Mouse (Mus musculus): ENCODE results near the gene Tmem132c. TPM values are rescaled to one million over a fixed set of nuclear protein-coding genes. Genes with fewer than 3 reads are reported as not detected.

The Tmem132c gene
- polyA plus RNA-seq (2015; fragmentation: Nextera tagmentation; extraction: Ambion mirVana), result 0.93 and 1.7 TPM in 2 replicates

GRCm38 (mm10) chr5:127241136-127241924 is at the start of gene Tmem132c:
Gene Tmem132c, plus strand, starts transcription at chr5:127241808.
- peak; percentile 81 for ATAC-seq (replicated peaks; ENCODE audit: extremely low read depth, insufficient read depth, low FRiP score)
- 1% methylated on average over 57 of the region's 58 CpGs for WGBS
- Histone ChIP-seq H3K27me3 (ENCODE audit: control insufficient read depth, insufficient read depth, low read length) (peaks cover 61% of the 10 kb centered on the region), H3K4me1 (ENCODE audit: control insufficient read depth, insufficient read depth, low read length) (peaks cover 4% of the 10 kb centered on the region; the same call in 1 of the 2 replicates), H3K27ac (ENCODE audit: low read length) (no peak within 1 kb of the TSS), H3K4me2 (ENCODE audit: low read depth, low read length) (peak within 1 kb of the TSS; percentile 79), H3K36me3 (ENCODE audit: control insufficient read depth, insufficient read depth) (no peaks in the 10 kb centered on the region), H3K9ac (ENCODE audit: low read length) (0 out of 2 replicates have a peak within 1 kb of the TSS, but pooled peaks have one; percentile 17), H3K4me3 (ENCODE audit: low read length) (peak within 1 kb of the TSS; percentile 61), H3K9me3 (replicated peaks; ENCODE audit: control insufficient read depth, low read length) (peaks cover 2% of the 10 kb centered on the region; the same call in 1 of the 2 replicates)

GRCm38 (mm10) chr5:127191881-127192280 is 49.7 kb upstream of the Tmem132c start:
- H3K9ac ChIP-seq (ENCODE audit: low read length), result no peak overlapping the region
- WGBS, result 22% methylated on average over 5 of the region's 5 CpGs
- no peaks in the 10 kb centered on the region for H3K4me1 ChIP-seq (ENCODE audit: control insufficient read depth, insufficient read depth, low read length)
- no peak overlapping the region for H3K27ac ChIP-seq (ENCODE audit: low read length)
- H3K9me3 ChIP-seq (replicated peaks; ENCODE audit: control insufficient read depth, low read length), result peaks cover 12% of the 10 kb centered on the region
- H3K4me3 ChIP-seq (ENCODE audit: low read length), result no peak overlapping the region
- H3K4me2 ChIP-seq (ENCODE audit: low read depth, low read length), result no peak overlapping the region
- no peaks in the 10 kb centered on the region for H3K27me3 ChIP-seq (ENCODE audit: control insufficient read depth, insufficient read depth, low read length)
- no peaks in the 10 kb centered on the region for H3K36me3 ChIP-seq (ENCODE audit: control insufficient read depth, insufficient read depth)
- ATAC-seq (replicated peaks; ENCODE audit: extremely low read depth, insufficient read depth, low FRiP score), result no peak

GRCm38 (mm10) chr5:127198850-127199249 is 42.8 kb upstream of the Tmem132c start:
- H3K9me3 ChIP-seq (replicated peaks; ENCODE audit: control insufficient read depth, low read length), result no peaks in the 10 kb centered on the region
- H3K4me2 ChIP-seq (ENCODE audit: low read depth, low read length), result no peak overlapping the region
- no peak overlapping the region for H3K27ac ChIP-seq (ENCODE audit: low read length)
- no peak overlapping the region for H3K9ac ChIP-seq (ENCODE audit: low read length)
- H3K27me3 ChIP-seq (ENCODE audit: control insufficient read depth, insufficient read depth, low read length), result no peaks in the 10 kb centered on the region
- H3K4me1 ChIP-seq (ENCODE audit: control insufficient read depth, insufficient read depth, low read length), result no peaks in the 10 kb centered on the region
- no peaks in the 10 kb centered on the region for H3K36me3 ChIP-seq (ENCODE audit: control insufficient read depth, insufficient read depth)
- WGBS, result 46% methylated on average over 4 of the region's 4 CpGs
- H3K4me3 ChIP-seq (ENCODE audit: low read length), result no peak overlapping the region
- no peak for ATAC-seq (replicated peaks; ENCODE audit: extremely low read depth, insufficient read depth, low FRiP score)

- ATAC-seq (replicated peaks; ENCODE audit: extremely low read depth, insufficient read depth, low FRiP score), result no peak
- Histone ChIP-seq H3K27ac (ENCODE audit: low read length) (no peak overlapping the region), H3K36me3 (ENCODE audit: control insufficient read depth, insufficient read depth) (no peaks in the 10 kb centered on the region), H3K4me1 (ENCODE audit: control insufficient read depth, insufficient read depth, low read length) (no peaks in the 10 kb centered on the region), H3K9me3 (replicated peaks; ENCODE audit: control insufficient read depth, low read length) (0 out of 2 replicates have a peak, but pooled peaks cover 2% of the 10 kb centered on the region), H3K27me3 (ENCODE audit: control insufficient read depth, insufficient read depth, low read length) (no peaks in the 10 kb centered on the region), H3K4me2 (ENCODE audit: low read depth, low read length) (no peak overlapping the region), H3K4me3 (ENCODE audit: low read length) (no peak overlapping the region), H3K9ac (ENCODE audit: low read length) (no peak overlapping the region)
- WGBS, result 77% methylated on average over 8 of the region's 8 CpGs
Measured at GRCm38 (mm10) chr5:127204881-127205280, 36.7 kb upstream of the Tmem132c start.

- Histone ChIP-seq H3K4me1 (ENCODE audit: control insufficient read depth, insufficient read depth, low read length) (no peaks in the 10 kb centered on the region), H3K27ac (ENCODE audit: low read length) (no peak overlapping the region), H3K9ac (ENCODE audit: low read length) (no peak overlapping the region), H3K9me3 (replicated peaks; ENCODE audit: control insufficient read depth, low read length) (peaks cover 16% of the 10 kb centered on the region), H3K4me3 (ENCODE audit: low read length) (no peak overlapping the region), H3K4me2 (ENCODE audit: low read depth, low read length) (no peak overlapping the region), H3K27me3 (ENCODE audit: control insufficient read depth, insufficient read depth, low read length) (no peaks in the 10 kb centered on the region), H3K36me3 (ENCODE audit: control insufficient read depth, insufficient read depth) (no peaks in the 10 kb centered on the region)
- ATAC-seq (replicated peaks; ENCODE audit: extremely low read depth, insufficient read depth, low FRiP score), result no peak
- WGBS, result 50% methylated on average over 3 of the region's 3 CpGs
Measured at GRCm38 (mm10) chr5:127216389-127216788, 25.2 kb upstream of the Tmem132c start.

- no peak overlapping the region for H3K9ac ChIP-seq (ENCODE audit: low read length)
- no peaks in the 10 kb centered on the region for H3K4me1 ChIP-seq (ENCODE audit: control insufficient read depth, insufficient read depth, low read length)
- no peak overlapping the region for H3K4me3 ChIP-seq (ENCODE audit: low read length)
- no peaks in the 10 kb centered on the region for H3K27me3 ChIP-seq (ENCODE audit: control insufficient read depth, insufficient read depth, low read length)
- no peak overlapping the region for H3K27ac ChIP-seq (ENCODE audit: low read length)
- no peaks in the 10 kb centered on the region for H3K36me3 ChIP-seq (ENCODE audit: control insufficient read depth, insufficient read depth)
- ATAC-seq (replicated peaks; ENCODE audit: extremely low read depth, insufficient read depth, low FRiP score), result no peak
- 52% methylated on average over 6 of the region's 6 CpGs for WGBS
- no peak overlapping the region for H3K4me2 ChIP-seq (ENCODE audit: low read depth, low read length)
- H3K9me3 ChIP-seq (replicated peaks; ENCODE audit: control insufficient read depth, low read length), result peaks cover 16% of the 10 kb centered on the region
Measured at GRCm38 (mm10) chr5:127217725-127218124, 23.9 kb upstream of the Tmem132c start.

GRCm38 (mm10) chr5:127227929-127228595 is 13.5 kb upstream of the Tmem132c start:
- peaks cover 5% of the 10 kb centered on the region; the same call in 1 of the 2 replicates for H3K9me3 ChIP-seq (replicated peaks; ENCODE audit: control insufficient read depth, low read length)
- H3K4me1 ChIP-seq (ENCODE audit: control insufficient read depth, insufficient read depth, low read length), result no peaks in the 10 kb centered on the region
- H3K27ac ChIP-seq (ENCODE audit: low read length), result no peak overlapping the region
- H3K27me3 ChIP-seq (ENCODE audit: control insufficient read depth, insufficient read depth, low read length), result peaks cover 4% of the 10 kb centered on the region; the same call in 1 of the 2 replicates
- no peak overlapping the region for H3K9ac ChIP-seq (ENCODE audit: low read length)
- ATAC-seq (replicated peaks; ENCODE audit: extremely low read depth, insufficient read depth, low FRiP score), result no peak
- WGBS, result 4% methylated on average over 14 of the region's 14 CpGs
- peak overlapping the region; percentile 6 for H3K4me2 ChIP-seq (ENCODE audit: low read depth, low read length)
- no peaks in the 10 kb centered on the region for H3K36me3 ChIP-seq (ENCODE audit: control insufficient read depth, insufficient read depth)
- H3K4me3 ChIP-seq (ENCODE audit: low read length), result no peak overlapping the region

GRCm38 (mm10) chr5:127234715-127235114 is 6.9 kb upstream of the Tmem132c start:
- no peak overlapping the region for H3K27ac ChIP-seq (ENCODE audit: low read length)
- WGBS, result 6% methylated on average over 7 of the region's 7 CpGs
- no peak overlapping the region for H3K9ac ChIP-seq (ENCODE audit: low read length)
- no peaks in the 10 kb centered on the region for H3K36me3 ChIP-seq (ENCODE audit: control insufficient read depth, insufficient read depth)
- no peaks in the 10 kb centered on the region for H3K4me1 ChIP-seq (ENCODE audit: control insufficient read depth, insufficient read depth, low read length)
- H3K9me3 ChIP-seq (replicated peaks; ENCODE audit: control insufficient read depth, low read length), result peaks cover 2% of the 10 kb centered on the region; the same call in 1 of the 2 replicates
- H3K4me2 ChIP-seq (ENCODE audit: low read depth, low read length), result no peak overlapping the region
- H3K27me3 ChIP-seq (ENCODE audit: control insufficient read depth, insufficient read depth, low read length), result peaks cover 13% of the 10 kb centered on the region
- no peak for ATAC-seq (replicated peaks; ENCODE audit: extremely low read depth, insufficient read depth, low FRiP score)
- H3K4me3 ChIP-seq (ENCODE audit: low read length), result no peak overlapping the region

- H3K27me3 ChIP-seq (ENCODE audit: control insufficient read depth, insufficient read depth, low read length), result peaks cover 18% of the 10 kb centered on the region
- H3K4me3 ChIP-seq (ENCODE audit: low read length), result no peak overlapping the region
- H3K36me3 ChIP-seq (ENCODE audit: control insufficient read depth, insufficient read depth), result no peaks in the 10 kb centered on the region
- no peak overlapping the region for H3K27ac ChIP-seq (ENCODE audit: low read length)
- H3K4me1 ChIP-seq (ENCODE audit: control insufficient read depth, insufficient read depth, low read length), result no peaks in the 10 kb centered on the region
- no peak overlapping the region for H3K9ac ChIP-seq (ENCODE audit: low read length)
- 5% methylated on average over 11 of the region's 11 CpGs for WGBS
- H3K9me3 ChIP-seq (replicated peaks; ENCODE audit: control insufficient read depth, low read length), result peaks cover 2% of the 10 kb centered on the region; the same call in 1 of the 2 replicates
- ATAC-seq (replicated peaks; ENCODE audit: extremely low read depth, insufficient read depth, low FRiP score), result no peak
- H3K4me2 ChIP-seq (ENCODE audit: low read depth, low read length), result peak overlapping the region; percentile 35; the same call in 1 of the 2 replicates
Measured at GRCm38 (mm10) chr5:127235203-127235602, 6.4 kb upstream of the Tmem132c start.

Data from heart, embryonic 16.5 days (tissue).